ENCODE assay signal across 3 mouse cellular contexts in the genomic region with DNA sequence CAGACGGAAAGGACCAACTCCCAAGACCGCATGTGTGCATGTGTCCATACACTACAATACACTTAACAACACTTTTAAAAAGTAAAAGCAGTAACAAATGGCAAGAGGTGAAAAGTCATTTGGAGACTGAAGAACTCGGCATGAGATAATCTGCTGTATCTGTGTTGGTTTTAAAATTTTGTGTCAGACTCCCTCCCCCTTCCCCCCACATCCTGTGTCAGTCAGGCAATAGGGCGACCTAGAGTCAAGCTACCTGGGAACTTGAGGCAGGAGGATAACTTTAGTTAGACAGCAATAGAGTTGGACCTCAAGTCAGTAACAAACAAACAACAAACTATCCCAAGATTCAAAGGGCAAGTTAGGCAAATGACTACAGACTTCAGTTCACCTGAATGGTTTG.
"Had no signal": no experiment of that assay in that cellular context is flagged by ENCODE, and none has a peak within 500 bp of the region (broad histone marks: within the 10 kb centered on the region; RNA-seq: fewer than 3 reads in every experiment).

No protein-coding gene starts in this region.

- DNase-seq: kidney, adult 8-10 months; kidney, postnatal 36 days; lung, adult 18-20 months had no signal
